Mouse (Mus musculus) ES-E14 (cell line): ENCODE results near the gene Pld6. TPM values are rescaled to one million over a fixed set of nuclear protein-coding genes. Genes with fewer than 3 reads are reported as not detected.

ENCODE experiments used
- DNase-seq: peaks from one replicate; pipeline ENCODE4 v3.0.0-alpha.2; 2013; ENCODE audit warnings: low read depth, low spot score
- H3K27ac ChIP-seq: 2 replicates; pipeline ENCODE4 v1.5.1; 2012; ENCODE audit warnings: low read depth, mild to moderate bottlenecking, low read length, moderate library complexity, mixed read lengths; ENCODE audit not compliant: poor library complexity, insufficient read depth, severe bottlenecking
- H3K36me3 ChIP-seq: 2 replicates; pipeline ENCODE4 v1.6.1; 2012; ENCODE audit warnings: mild to moderate bottlenecking, low read length, moderate library complexity, mixed read lengths; ENCODE audit not compliant: control insufficient read depth, poor library complexity, insufficient read depth, severe bottlenecking
- H3K4me1 ChIP-seq, 2 experiments: fragments of 150-350 bp in 1 of 2; sonication (generic) in 1 of 2; 2 replicates each; pipeline ENCODE4 v1.6.1; 2012; ENCODE audit warnings: low read length in 2 of 2, mild to moderate bottlenecking in 1 of 2, mixed read lengths in 1 of 2; ENCODE audit not compliant: control insufficient read depth in 2 of 2, insufficient read depth in 2 of 2, poor library complexity in 1 of 2
- H3K4me3 ChIP-seq, 2 experiments: fragments of 150-350 bp in 1 of 2; sonication (generic) in 1 of 2; 2 replicates each; pipeline ENCODE4 v1.5.1; 2012; ENCODE audit warnings: low read length in 2 of 2, low read depth in 1 of 2, mild to moderate bottlenecking in 1 of 2, mixed read lengths in 1 of 2; ENCODE audit not compliant: insufficient read depth in 1 of 2, poor library complexity in 1 of 2, severe bottlenecking in 1 of 2
- H3K9ac ChIP-seq: 2 replicates; pipeline ENCODE4 v1.6.1; 2012; ENCODE audit warnings: low read depth, mild to moderate bottlenecking, low read length, mixed read lengths; ENCODE audit not compliant: poor library complexity, insufficient read depth, severe bottlenecking
- H3K9me3 ChIP-seq: fragments of 150-350 bp; sonication (generic); 2 replicates; pipeline ENCODE4 v1.6.1; 2012; ENCODE audit warnings: low read depth, mild to moderate bottlenecking, low read length; ENCODE audit not compliant: control insufficient read depth, insufficient read depth
- CHD2 ChIP-seq: IDR thresholded peaks from 2 replicates; pipeline ENCODE4 v1.6.1; 2014; ENCODE audit warnings: mild to moderate bottlenecking, low read depth, low read length, inconsistent platforms
- HCFC1 ChIP-seq: IDR thresholded peaks from 2 replicates; pipeline ENCODE4 v1.6.1; 2012; ENCODE audit warnings: low read length, inconsistent platforms, borderline replicate concordance; ENCODE audit not compliant: insufficient read depth
- MAFK ChIP-seq: IDR thresholded peaks from 2 replicates; pipeline ENCODE4 v1.6.1; 2014; ENCODE audit warnings: mild to moderate bottlenecking, low read depth, low read length, inconsistent platforms; ENCODE audit not compliant: insufficient read depth
- ZC3H11A ChIP-seq: IDR thresholded peaks from 2 replicates; pipeline ENCODE4 v1.6.1; 2012; ENCODE audit warnings: low read depth, mild to moderate bottlenecking, inconsistent platforms, low read length, borderline replicate concordance
- ZNF384 ChIP-seq: IDR thresholded peaks from 2 replicates; pipeline ENCODE4 v1.6.1; 2012; ENCODE audit warnings: low read depth, low read length, inconsistent platforms
- in situ Hi-C, 2 experiments: fragments of 600-800 bp; cut with MboI; formaldehyde crosslinking; loops; one replicate each; pipeline ENCODE4 v1.15.1; 2025; ENCODE audit warnings: low sequenced_read_pairs in 2 of 2, inconsistent platforms in 1 of 2; ENCODE audit not compliant: unreplicated experiment in 2 of 2
- total RNA-seq: library from RNA; depleted of rRNA; stranded (reverse); fragments of 300-350 nt; gene quantifications from 2 replicates; pipeline ENCODE4 v1.2.3, GENCODE M21; 2012

The Pld6 gene
- total RNA-seq, 1 experiment, result 9.0 TPM

DNA sequence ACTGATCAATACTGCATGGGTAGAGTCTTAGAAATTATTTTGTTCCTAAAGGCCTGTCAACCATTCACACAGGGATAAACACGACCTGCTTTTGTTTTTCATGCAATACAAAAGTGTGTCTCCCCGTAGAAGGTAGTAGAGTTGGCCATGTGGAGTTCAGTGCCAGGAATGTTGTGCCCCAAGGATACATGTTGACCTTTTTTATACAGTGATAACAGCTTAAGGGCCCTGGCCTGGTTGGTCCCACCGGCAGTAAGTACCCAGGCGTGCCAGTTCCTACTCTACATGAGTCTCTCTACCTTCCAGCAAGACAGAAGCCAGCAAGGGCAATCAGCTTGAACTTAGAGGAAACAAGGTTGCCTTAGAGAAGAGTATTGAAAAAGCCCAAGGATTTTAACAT, 14.5 kb downstream of the Pld6 start:
- in situ Hi-C loops, result no loop called here
- no peak overlapping the region for H3K4me3 ChIP-seq
- H3K9ac ChIP-seq, result no peak overlapping the region
- H3K27ac ChIP-seq, result no peak overlapping the region
- H3K4me1 ChIP-seq, result no peaks in the 10 kb centered on the region
- DNase-seq, result no peak
- peaks cover 31% of the 10 kb centered on the region for H3K36me3 ChIP-seq
- TF ChIP-seq ZC3H11A (no peak), MAFK (no peak), ZNF384 (no peak), CHD2 (no peak), HCFC1 (no peak)
- H3K9me3 ChIP-seq, result no peaks in the 10 kb centered on the region

DNA sequence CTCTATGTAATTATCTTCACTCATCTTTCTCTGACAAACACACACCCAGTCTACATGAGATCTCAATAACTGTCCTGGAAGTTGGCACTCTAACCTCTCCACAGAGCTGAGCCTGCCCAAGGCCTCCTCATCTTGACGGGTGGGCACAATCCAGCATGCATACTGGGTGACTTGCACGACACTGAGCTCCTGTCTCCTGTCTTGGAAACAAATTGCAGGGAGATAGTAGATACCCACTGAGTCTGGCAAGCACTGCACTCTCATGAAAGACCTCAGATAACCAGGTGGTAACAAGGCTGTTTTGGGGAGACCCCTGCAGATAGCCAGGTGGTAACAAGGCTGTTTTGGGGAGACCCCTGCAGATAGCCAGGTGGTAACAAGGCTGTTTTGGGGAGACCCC, 15.2 kb downstream of the Pld6 start:
- H3K36me3 ChIP-seq, result peaks cover 33% of the 10 kb centered on the region
- no peak overlapping the region for H3K27ac ChIP-seq
- TF ChIP-seq HCFC1, result no peak
- no peak for TF ChIP-seq ZNF384
- TF ChIP-seq CHD2, result no peak
- TF ChIP-seq ZC3H11A, result no peak
- TF ChIP-seq MAFK, result no peak
- DNase-seq, result no peak
- H3K4me3 ChIP-seq, result no peak overlapping the region
- in situ Hi-C loops, result no loop called here
- H3K9me3 ChIP-seq, result no peaks in the 10 kb centered on the region
- no peak overlapping the region for H3K9ac ChIP-seq
- H3K4me1 ChIP-seq, result no peaks in the 10 kb centered on the region

- no peak for DNase-seq
- TF ChIP-seq CHD2, result no peak
- TF ChIP-seq MAFK, result no peak
- no peak for TF ChIP-seq ZNF384
- TF ChIP-seq HCFC1, result no peak
- no peak for TF ChIP-seq ZC3H11A
- Histone ChIP-seq H3K4me3 (no peak overlapping the region), H3K4me1 (no peaks in the 10 kb centered on the region), H3K27ac (no peak overlapping the region), H3K9me3 (no peaks in the 10 kb centered on the region), H3K9ac (no peak overlapping the region), H3K36me3 (peaks cover 37% of the 10 kb centered on the region)
- in situ Hi-C loops, result no loop called here
Observed at GRCm38 (mm10) chr11:59770753-59771152, 16.7 kb downstream of the Pld6 start.

DNA sequence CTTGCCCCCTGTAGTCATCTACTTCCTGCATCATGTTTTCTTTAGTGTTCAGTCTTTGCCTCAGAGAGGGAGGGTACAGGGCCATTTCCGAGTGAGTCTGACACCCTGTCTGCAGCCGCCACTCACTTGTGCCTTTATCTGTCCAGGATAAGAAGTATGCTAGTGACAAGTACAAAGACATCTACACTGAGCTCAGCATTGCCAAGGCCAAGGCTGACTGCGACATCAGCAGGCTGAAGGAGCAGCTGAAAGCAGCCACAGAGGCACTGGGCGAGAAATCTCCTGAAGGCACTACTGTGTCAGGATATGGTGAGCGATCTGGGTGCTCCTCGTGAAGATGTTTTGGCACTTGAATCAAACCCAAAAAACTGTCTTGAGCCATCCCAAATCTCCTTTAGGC, 17.7 kb downstream of the Pld6 start:
- Histone ChIP-seq H3K9ac (no peak overlapping the region), H3K4me1 (no peaks in the 10 kb centered on the region), H3K4me3 (no peak overlapping the region), H3K9me3 (no peaks in the 10 kb centered on the region), H3K27ac (no peak overlapping the region), H3K36me3 (peaks cover 36% of the 10 kb centered on the region)
- TF ChIP-seq ZC3H11A (no peak), CHD2 (no peak), MAFK (no peak), ZNF384 (no peak), HCFC1 (no peak)
- no peak for DNase-seq
- in situ Hi-C loops, result no loop called here

DNA sequence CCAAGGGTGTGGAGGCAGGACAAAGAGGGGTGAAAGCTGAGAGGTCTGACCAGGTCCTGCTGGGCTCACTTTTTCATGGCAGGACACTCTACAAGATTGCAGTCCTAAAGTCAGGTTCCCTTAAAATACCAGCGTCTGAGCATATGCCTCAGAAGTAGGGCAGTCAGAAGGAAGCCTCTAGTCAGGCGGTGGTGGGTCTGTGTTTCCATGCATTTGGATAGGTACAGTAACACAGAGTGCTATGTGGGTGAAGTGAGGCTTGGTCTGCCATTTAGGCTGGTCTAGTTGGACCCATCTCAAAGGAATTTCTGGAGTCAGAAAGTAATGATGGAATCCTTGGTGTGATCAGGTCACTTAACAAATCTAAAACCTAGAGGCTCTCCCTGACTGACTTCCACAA, 18.1 kb downstream of the Pld6 start:
- no peak overlapping the region for H3K9ac ChIP-seq
- DNase-seq, result no peak
- H3K27ac ChIP-seq, result no peak overlapping the region
- in situ Hi-C loops, result no loop called here
- no peak overlapping the region for H3K4me3 ChIP-seq
- no peaks in the 10 kb centered on the region for H3K9me3 ChIP-seq
- H3K36me3 ChIP-seq, result peaks cover 36% of the 10 kb centered on the region
- TF ChIP-seq HCFC1 (no peak), ZNF384 (no peak), ZC3H11A (no peak), MAFK (no peak), CHD2 (no peak)
- no peaks in the 10 kb centered on the region for H3K4me1 ChIP-seq
